Mouse (Mus musculus) embryonic facial prominence, embryonic 10.5 days (tissue): Measurements from ENCODE around the gene Lzic. TPM values are rescaled to one million over a fixed set of nuclear protein-coding genes. Genes with fewer than 3 reads are reported as not detected.
A peak's percentile ranks its signal among the peaks of the same experiment; 100 is the strongest.
"Not testable (repeated sequence)": the region's sequence is repeated elsewhere in the genome, so short reads cannot be mapped to it uniquely, and the experiment has no call there.

Experiments
- DNase-seq: peaks from one replicate; pipeline ENCODE4 v3.0.0-alpha.2; 2017; ENCODE audit warnings: low spot score
- H3K27ac ChIP-seq: fragments of 300-500 bp; sonication (generic); replicated peaks from 2 replicates; pipeline ENCODE4 v1.5.1; 2016; ENCODE audit warnings: mild to moderate bottlenecking
- H3K27me3 ChIP-seq: fragments of 300-500 bp; sonication (generic); replicated peaks from 2 replicates; pipeline ENCODE4 v1.6.1; 2016; ENCODE audit warnings: low read depth, mild to moderate bottlenecking; ENCODE audit not compliant: poor library complexity, severe bottlenecking
- H3K36me3 ChIP-seq: fragments of 300-500 bp; sonication (generic); replicated peaks from 2 replicates; pipeline ENCODE4 v1.6.1; 2016; ENCODE audit warnings: mild to moderate bottlenecking, moderate library complexity
- H3K4me1 ChIP-seq: fragments of 300-500 bp; sonication (generic); 2 replicates; pipeline ENCODE4 v1.6.1; 2016
- H3K4me3 ChIP-seq: fragments of 300-500 bp; sonication (generic); 2 replicates; pipeline ENCODE4 v1.5.1; 2016; ENCODE audit warnings: mild to moderate bottlenecking, moderate library complexity
- H3K9me3 ChIP-seq: fragments of 300-500 bp; sonication (generic); 2 replicates; pipeline ENCODE4 v1.6.1; 2016; ENCODE audit warnings: mild to moderate bottlenecking
- WGBS: fragments of 180-500 bp; shearing (Covaris S2); methylation state at CpG from one replicate; pipeline ENCODE4 v1.1.7; 2016; 5-methylcytosine and 5-hydroxymethylcytosine counted together
- polyA plus RNA-seq: library from polyadenylated mRNA; unstranded; fragments of >200 nt; fragmentation: Nextera tagmentation; extraction: Ambion mirVana; gene quantifications from 2 replicates; pipeline ENCODE4 v1.2.1, GENCODE M21; 2016

The Lzic gene
- polyA plus RNA-seq = 53.2 and 54.5 TPM in 2 replicates

DNA sequence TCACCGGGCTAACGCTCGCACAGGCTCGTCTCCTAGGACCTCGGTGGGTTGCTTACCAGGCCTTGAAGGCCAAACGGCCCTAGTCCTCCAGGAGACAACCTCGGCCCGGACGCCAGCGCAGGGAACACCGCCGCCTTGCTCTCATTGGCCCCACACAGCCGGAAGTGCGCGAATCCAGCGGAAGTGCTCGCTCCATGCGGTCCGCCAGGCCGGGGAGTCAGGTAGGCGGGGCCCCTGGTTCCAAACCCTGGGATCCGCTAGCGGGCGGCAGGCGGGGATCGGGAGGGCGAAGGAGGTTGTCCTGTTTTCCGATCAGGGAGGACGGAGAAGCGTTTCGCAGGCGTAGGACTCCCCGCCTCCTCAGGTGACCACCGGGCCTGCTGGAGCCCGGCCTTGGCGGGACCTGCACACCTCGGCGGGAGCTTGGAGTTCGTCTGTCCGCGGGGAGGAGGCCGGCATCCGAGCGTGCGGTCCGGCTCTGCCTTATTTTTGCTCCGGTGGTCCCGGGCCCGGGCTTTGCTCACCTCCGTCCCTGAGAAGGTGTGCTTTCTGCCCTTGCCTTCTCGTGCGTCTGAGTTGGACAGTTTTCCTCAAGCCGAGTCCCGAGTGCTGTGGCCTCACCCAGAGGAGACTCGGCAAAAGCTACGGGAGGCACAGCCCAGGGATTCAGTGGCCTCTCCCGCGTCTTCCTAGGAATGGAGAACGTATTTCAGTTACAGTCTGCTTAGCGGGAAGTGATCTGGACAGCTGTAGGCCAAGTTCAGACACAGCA is at the start of gene Lzic, which contains the start of gene Nmnat1:
Gene Lzic (plus strand): TSS at position 177 of the 772 bp plus-strand sequence.
Gene Nmnat1 (minus strand): TSS at position 150 of the 772 bp plus-strand sequence.
- no peaks in the 10 kb centered on the region for H3K27me3 ChIP-seq
- peaks cover 37% of the 10 kb centered on the region for H3K36me3 ChIP-seq
- peak within 1 kb of the TSS; percentile 91 for H3K27ac ChIP-seq
- peak within 1 kb of the TSS; percentile 95 for H3K4me3 ChIP-seq
- H3K9me3 ChIP-seq = no peaks in the 10 kb centered on the region
- peak; percentile 98 for DNase-seq
- WGBS = under 1% methylated on average over 60 of the region's 60 CpGs
- peaks cover 26% of the 10 kb centered on the region for H3K4me1 ChIP-seq

DNA sequence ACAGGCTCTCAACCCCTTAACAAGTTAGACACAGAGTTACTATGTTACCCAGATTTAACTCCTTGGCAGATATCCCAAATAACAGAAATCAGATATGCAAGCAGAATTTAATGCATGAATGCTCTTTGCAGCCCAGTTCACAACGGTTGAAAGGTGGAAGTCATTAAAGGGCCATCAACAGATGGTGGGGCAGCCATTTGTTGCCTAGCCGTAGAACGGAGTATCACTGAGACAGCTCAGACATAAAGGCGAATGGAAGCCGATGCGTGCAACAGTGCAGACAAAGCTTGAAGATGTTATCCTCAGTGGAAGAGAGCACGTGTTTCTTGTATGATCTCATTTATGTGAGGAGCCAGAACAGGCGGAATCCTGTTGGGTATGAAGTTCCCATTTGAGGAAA is 44.5 kb upstream of the Lzic start:
- Histone ChIP-seq H3K27ac (no peak overlapping the region), H3K4me1 (peaks cover 15% of the 10 kb centered on the region), H3K27me3 (no peaks in the 10 kb centered on the region), H3K36me3 (no peaks in the 10 kb centered on the region), H3K9me3 (no peaks in the 10 kb centered on the region), H3K4me3 (no peak overlapping the region)
- 82% methylated on average over 8 of the region's 8 CpGs for WGBS
- DNase-seq = no peak

DNA sequence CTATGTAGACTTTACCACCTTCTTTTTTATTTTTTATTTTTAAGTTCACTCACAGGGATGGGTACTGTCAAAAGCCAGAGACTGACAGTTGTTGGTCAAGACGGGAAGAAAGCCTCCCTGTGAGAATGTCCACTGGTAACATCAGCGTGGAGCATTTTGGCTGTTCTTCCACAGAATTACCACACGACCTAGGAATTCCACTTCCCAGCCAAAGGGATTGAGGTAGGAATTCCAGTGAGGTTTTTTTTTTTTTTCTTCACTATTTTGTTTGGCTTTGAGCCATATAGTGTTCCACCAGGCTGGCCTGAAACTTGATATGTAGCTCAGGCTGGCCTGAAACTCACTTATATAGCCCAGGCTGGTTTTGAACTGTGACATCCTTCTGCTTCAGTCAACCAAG is 42.6 kb upstream of the Lzic start:
- Histone ChIP-seq H3K4me3 (no peak overlapping the region), H3K36me3 (no peaks in the 10 kb centered on the region), H3K9me3 (no peaks in the 10 kb centered on the region), H3K27ac (no peak overlapping the region), H3K4me1 (peaks cover 24% of the 10 kb centered on the region), H3K27me3 (no peaks in the 10 kb centered on the region)
- 66% methylated on average over 3 of the region's 3 CpGs for WGBS
- DNase-seq = no peak

GRCm38 (mm10) chr4:149444465-149444864 is 40.6 kb upstream of the Lzic start:
- peak overlapping the region; percentile 94 for H3K27ac ChIP-seq
- 79% methylated on average over 1 of the region's 1 CpGs for WGBS
- H3K9me3 ChIP-seq = no peaks in the 10 kb centered on the region
- peak overlapping the region; percentile 52; the same call in 1 of the 2 replicates for H3K4me3 ChIP-seq
- DNase-seq = no peak
- no peaks in the 10 kb centered on the region for H3K36me3 ChIP-seq
- H3K4me1 ChIP-seq = peaks cover 24% of the 10 kb centered on the region
- H3K27me3 ChIP-seq = no peaks in the 10 kb centered on the region

GRCm38 (mm10) chr4:149444964-149445701 is 39.9 kb upstream of the Lzic start:
- peak overlapping the region; percentile 52 for H3K4me3 ChIP-seq
- DNase-seq = peak; percentile 96
- peaks cover 24% of the 10 kb centered on the region for H3K4me1 ChIP-seq
- H3K9me3 ChIP-seq = no peaks in the 10 kb centered on the region
- H3K27ac ChIP-seq = peak overlapping the region; percentile 94
- WGBS = under 1% methylated on average over 36 of the region's 36 CpGs
- no peaks in the 10 kb centered on the region for H3K36me3 ChIP-seq
- no peaks in the 10 kb centered on the region for H3K27me3 ChIP-seq

GRCm38 (mm10) chr4:149445868-149446267 is 39.2 kb upstream of the Lzic start:
- H3K27ac ChIP-seq = peak overlapping the region; percentile 94
- H3K4me3 ChIP-seq = peak overlapping the region; percentile 52
- no peaks in the 10 kb centered on the region for H3K36me3 ChIP-seq
- WGBS = 2% methylated on average over 11 of the region's 11 CpGs
- no peaks in the 10 kb centered on the region for H3K9me3 ChIP-seq
- no peaks in the 10 kb centered on the region for H3K27me3 ChIP-seq
- peaks cover 22% of the 10 kb centered on the region for H3K4me1 ChIP-seq
- DNase-seq = peak; percentile 81

- no peaks in the 10 kb centered on the region for H3K27me3 ChIP-seq
- peaks cover 22% of the 10 kb centered on the region for H3K4me1 ChIP-seq
- no peak for DNase-seq
- H3K4me3 ChIP-seq = peak overlapping the region; percentile 52
- H3K9me3 ChIP-seq = no peaks in the 10 kb centered on the region
- peak overlapping the region; percentile 94 for H3K27ac ChIP-seq
- WGBS = 24% methylated on average over 1 of the region's 1 CpGs
- H3K36me3 ChIP-seq = no peaks in the 10 kb centered on the region
These were observed 38.7 kb upstream of the Lzic start for GRCm38 (mm10) chr4:149446309-149446708.

DNA sequence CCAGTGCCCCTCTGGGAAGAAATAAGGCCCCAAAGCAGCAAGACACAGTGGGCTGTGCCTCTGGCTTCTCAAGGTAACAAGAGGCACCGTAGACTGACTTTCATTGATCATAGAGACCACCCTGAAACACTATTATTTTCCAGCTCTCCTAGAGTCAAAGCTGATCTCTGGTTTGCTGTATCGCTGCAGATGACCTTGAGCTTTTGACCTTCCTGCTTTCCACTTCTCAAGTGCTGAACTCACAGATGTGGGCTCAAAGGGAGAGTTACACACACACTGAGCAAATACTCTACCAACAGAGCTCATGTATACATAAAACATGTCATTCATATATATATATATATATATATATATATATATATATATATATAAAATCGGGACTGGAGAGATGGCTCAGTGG is 34.4 kb upstream of the Lzic start:
- Histone ChIP-seq H3K36me3 (no peaks in the 10 kb centered on the region), H3K9me3 (no peaks in the 10 kb centered on the region), H3K27me3 (no peaks in the 10 kb centered on the region), H3K4me1 (peaks cover 8% of the 10 kb centered on the region), H3K4me3 (no peak overlapping the region), H3K27ac (no peak overlapping the region)
- no peak for DNase-seq
- WGBS = 88% methylated on average over 3 of the region's 3 CpGs

- H3K9me3 ChIP-seq = no peaks in the 10 kb centered on the region
- no peaks in the 10 kb centered on the region for H3K4me1 ChIP-seq
- WGBS = 82% methylated on average over 4 of the region's 4 CpGs
- no peak overlapping the region for H3K27ac ChIP-seq
- no peaks in the 10 kb centered on the region for H3K36me3 ChIP-seq
- no peaks in the 10 kb centered on the region for H3K27me3 ChIP-seq
- peak; percentile 38 for DNase-seq
- no peak overlapping the region for H3K4me3 ChIP-seq
These were observed 31.4 kb upstream of the Lzic start for GRCm38 (mm10) chr4:149453656-149454055.

DNA sequence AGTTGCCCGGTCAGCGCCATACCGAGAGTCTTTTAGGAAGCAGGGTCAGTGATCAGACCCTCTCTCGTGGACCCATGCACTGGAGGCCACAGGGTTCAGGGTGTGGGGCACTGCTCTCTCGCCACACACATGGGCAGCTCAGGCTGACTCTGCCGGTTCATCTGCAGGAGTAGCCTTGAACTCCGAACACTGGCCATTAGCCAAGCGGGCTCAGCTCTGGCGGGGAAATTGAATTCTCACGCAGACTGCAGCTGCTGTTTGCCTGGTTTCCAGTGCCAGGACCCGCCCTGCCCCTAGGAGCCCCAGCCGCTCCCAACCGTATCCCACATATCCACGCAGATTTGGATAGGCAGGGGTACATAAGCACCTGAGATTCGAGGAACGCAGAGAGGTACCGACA is 30.8 kb upstream of the Lzic start:
- DNase-seq = no peak
- Histone ChIP-seq H3K27me3 (no peaks in the 10 kb centered on the region), H3K4me3 (no peak overlapping the region), H3K27ac (no peak overlapping the region), H3K36me3 (no peaks in the 10 kb centered on the region), H3K4me1 (no peaks in the 10 kb centered on the region), H3K9me3 (no peaks in the 10 kb centered on the region)
- 87% methylated on average over 17 of the region's 17 CpGs for WGBS

- no peaks in the 10 kb centered on the region for H3K9me3 ChIP-seq
- no peak for DNase-seq
- H3K4me3 ChIP-seq = no peak within 1 kb of the TSS
- H3K27me3 ChIP-seq = no peaks in the 10 kb centered on the region
- H3K27ac ChIP-seq = no peak within 1 kb of the TSS
- no peaks in the 10 kb centered on the region for H3K4me1 ChIP-seq
- 53% methylated on average over 8 of the region's 8 CpGs for WGBS
- no peaks in the 10 kb centered on the region for H3K36me3 ChIP-seq
These were observed 30.1 kb upstream of the Lzic start, which contains the start of gene Rbp7 for GRCm38 (mm10) chr4:149454879-149455278. Gene Rbp7 (minus strand): TSS chr4:149454978.

DNA sequence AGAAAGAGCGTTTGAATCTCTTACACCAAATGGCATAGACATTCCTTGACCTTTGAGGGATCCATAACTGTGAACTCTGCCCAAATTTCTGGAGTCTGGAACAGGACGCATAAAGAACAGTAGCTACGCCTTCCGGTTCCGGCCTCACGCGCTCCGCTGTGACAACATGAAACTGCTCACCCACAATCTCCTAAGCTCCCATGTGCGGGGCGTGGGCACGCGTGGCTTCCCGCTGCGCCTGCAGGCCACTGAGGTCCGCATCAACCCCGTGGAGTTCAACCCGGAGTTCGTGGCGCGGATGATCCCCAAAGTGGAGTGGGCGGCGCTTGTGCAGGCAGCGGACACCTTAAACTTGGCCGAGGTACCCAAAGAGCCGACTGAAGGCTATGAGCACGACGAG is 27.9 kb upstream of the Lzic start:
- DNase-seq, H3K36me3 ChIP-seq, H3K4me1 ChIP-seq, H3K27ac ChIP-seq, H3K9me3 ChIP-seq, H3K4me3 ChIP-seq, H3K27me3 ChIP-seq: not testable (repeated sequence)
- WGBS = 86% methylated on average over 27 of the region's 27 CpGs
